Mouse (Mus musculus) urinary bladder, postnatal 4 days (tissue): ENCODE results near the gene Gnptg.
A peak's percentile ranks its signal among the peaks of the same experiment; 100 is the strongest.
"Not testable (repeated sequence)": the region's sequence is repeated elsewhere in the genome, so short reads cannot be mapped to it uniquely, and the experiment has no call there.

ENCODE experiments used
- DNase-seq, 2 experiments: peaks; one replicate each; pipeline ENCODE4 v3.0.0; 2021 to 2022; ENCODE audit warnings: low spot score in 2 of 2

Gene Gnptg

DNA sequence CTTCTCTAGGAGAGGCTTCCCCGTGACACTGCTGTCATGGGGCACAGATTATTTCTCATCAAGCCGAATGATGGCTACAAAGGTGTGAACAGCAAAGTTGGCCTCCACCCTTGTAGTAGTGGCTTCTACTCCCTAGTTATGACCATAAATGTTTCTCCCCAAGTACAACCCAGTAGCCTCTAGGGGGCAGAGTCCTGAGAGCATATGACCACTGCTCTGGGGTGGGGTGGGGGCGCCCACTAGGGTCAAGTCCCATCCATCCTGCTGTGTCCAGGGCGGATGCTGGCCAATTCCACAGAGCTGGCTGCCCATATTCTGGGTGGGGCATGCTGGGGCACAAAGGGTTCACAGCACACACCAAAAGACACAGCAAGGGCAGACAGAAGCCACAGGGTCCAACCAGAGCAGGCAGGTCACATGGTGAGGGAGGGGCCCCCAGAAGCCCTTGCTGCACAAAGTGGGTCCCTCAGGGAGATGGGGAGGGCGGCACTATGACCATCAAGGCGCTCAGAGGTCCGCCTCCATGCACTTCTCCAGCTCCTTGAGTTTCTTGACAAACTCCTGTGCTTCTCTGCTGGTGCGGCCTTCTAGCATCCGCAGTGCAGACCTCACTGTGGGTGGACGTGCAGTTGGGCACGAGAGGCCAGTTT is 3.3 kb upstream of the Gnptg start:
- no peak for DNase-seq

DNA sequence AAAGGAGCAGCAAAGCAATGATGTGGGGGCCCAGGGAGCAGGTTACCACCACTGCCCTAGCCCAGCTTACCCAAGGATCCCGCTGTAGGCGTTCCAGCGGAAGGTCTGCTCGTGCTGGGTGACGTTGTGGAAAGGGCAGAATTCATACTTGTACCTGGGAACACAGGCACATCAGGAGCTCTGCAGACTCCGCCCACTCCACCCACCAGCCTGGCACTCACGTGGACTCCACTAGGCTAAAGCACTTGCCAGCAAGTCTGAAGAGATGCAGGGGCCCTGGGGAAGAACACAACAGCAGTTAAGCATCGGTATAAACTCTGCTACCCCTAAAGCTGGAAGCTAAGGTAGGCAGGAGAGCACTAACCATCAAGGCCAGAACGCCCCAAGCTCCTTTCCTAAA is 4.3 kb downstream of the Gnptg start:
- DNase-seq: no peak

DNA sequence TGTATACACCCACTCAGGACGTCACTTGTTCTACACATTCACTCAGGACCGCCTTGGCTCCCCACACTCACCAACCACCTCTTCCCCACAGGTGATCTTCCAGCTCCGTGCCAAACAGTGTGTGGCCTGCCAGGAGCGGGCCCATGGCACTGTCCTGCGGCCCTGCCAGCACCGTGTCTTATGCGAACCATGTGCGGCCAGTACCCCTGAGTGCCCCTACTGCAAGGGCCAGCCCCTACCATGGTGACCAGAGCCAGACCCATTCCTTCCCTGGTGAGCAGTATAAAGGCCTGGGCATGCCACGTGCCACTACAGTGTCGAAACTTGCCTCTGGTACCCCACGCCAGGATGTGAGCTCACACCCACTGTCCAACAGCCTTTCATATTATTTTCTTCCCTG is 8.3 kb downstream of the Gnptg start:
- not testable (repeated sequence) for DNase-seq

DNA sequence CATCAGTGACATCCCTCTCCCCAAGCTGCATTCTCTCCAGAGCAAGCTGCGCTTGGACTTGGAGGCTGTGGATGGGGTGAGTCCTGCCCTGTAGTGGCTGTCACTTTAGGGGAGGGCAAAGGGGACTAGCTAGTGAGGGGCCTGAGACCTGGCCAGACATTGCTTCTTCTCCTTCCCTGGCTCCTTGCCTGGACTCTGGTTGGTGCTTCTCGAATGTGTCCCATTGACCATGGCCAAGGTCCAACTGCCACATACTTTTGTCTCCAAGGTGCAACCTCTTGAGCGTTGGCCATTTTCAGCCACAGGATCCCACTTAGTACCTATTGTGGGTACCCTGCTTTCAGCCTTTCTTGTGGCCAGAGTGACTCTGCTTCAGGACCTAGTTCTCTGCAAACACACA is 9.2 kb downstream of the Gnptg start:
- DNase-seq: no peak

DNA sequence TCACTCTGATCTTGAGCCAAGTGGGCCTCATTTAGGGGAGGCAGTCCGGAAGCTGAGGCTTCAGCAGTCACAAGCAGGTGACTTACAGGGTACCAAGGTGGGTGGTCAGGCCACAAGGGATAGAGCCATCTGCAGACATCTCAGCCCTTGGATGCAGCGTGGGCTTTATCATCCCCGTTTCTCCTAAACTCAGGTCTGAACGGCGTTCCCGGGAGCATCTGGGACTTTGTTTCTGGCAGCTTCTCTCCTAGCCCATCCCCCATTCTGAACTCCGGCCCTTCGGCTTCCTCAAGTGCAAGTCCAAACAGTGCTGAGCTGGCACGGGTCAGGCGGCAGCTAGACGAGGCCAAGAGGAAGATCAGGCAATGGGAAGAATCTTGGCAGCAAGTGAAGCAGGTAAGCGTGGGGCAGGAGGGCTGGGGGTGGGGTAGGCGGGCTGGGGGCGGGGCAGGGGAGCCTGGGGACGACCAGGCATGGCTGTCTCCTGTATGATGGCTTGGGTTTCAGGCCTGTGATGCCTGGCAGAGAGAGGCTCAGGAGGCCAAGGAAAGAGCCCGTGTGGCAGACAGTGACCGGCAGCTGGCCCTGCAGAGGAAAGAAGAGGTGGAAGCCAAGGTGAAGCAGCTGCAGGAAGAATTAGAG is 9.8 kb downstream of the Gnptg start:
- not testable (repeated sequence) for DNase-seq

DNA sequence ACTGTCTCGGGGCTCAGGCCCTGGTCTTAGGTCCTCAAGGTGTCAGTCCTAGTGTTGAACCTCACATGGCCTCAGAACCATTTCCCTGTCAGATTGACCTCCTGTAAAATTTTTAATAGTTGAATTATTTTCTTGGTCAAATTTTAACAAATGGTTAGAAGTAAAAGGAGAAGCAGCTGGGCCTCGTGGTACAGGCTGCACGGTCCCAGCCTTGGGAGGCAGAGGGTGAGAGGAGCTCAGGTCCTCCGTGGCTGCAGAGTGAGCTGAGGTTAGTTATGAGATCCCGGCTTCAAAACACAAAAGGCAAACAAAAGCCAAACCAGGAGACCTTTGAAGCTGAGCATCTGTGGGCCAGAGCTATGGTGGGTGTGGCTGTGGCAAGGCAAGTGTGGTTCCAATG is 11.9 kb downstream of the Gnptg start:
- no peak for DNase-seq

DNA sequence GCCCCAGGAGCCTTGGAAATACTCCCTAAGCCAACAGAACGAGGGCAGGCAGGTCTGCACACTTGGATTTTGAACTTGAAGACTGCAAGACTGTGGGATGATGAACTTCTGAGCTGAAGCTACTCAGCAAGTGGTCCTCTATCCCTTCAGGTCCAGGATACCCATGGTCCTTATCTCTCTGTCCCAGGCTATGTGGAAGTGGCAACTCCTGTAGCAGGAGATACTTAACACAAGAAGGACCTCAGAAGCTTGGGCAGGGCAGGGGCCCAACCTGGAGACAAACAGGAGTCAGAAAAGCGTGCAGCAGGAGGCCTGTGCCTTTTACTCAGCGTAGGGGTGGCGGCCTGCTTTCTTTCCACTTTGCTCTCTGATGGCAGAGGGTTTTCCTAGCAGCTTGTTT is 14.3 kb downstream of the Gnptg start:
- no peak for DNase-seq

DNA sequence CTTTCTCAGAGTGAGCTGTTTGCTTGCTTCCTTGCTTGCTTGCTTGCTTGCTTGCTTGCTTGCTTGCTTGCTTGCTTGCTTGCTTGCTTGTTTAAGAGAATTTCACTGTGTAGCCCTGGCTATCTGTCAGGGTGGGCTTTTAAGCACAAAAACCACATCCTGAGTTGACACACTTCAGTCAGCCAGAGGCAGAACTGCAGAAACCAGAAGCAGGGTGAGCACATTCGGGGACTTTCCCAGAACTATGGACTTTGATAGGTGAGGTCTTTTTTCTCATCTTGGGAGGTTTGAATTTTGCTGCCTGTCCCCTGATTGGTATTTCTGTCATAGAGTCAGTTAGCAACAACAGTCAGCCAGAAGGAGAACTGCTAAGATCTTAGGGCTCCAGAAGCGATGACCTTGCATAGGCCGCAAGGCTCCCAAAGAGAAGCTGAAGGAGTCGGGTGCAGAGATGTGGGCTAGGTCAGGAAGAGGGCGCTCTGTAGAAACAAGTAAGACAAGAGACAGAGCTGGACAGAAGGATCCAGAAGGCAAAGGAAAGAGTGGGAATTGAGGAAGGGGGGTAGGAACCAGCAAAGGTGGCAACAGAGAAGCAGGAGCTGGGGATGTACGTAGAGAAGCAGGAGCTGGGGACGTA is 15.2 kb downstream of the Gnptg start:
- no peak for DNase-seq

DNA sequence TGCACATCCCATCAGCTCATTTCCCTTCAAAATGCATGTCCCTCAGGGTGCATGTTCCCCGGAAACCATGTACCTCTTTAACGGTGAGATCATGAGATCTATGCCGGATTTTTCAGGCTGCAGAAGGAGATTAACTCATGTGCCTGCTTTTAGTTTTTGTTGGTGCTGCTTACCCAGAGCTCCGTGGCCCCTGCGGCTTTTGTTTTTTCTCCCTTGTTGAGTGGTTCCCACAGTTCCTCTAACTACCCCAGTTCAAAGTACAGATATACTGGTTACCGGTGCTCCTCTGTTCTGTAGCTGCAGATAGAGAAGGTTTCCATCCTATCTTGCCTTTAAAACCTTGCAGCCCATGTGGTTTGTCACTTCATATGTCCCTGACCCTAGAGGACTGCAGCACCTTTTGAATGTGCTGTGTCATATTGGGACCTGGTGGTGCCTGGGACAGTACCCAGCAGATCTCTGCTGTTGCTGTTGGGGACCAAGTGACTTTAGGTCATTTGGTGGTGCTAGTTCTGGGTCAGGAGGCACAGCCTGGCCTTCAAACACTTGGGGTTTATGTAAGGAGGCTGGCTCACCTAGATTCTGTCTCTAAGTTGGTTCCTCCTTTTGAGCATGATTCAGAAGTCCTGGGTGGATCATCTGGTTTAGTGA is 16.8 kb downstream of the Gnptg start:
- DNase-seq: no peak

DNA sequence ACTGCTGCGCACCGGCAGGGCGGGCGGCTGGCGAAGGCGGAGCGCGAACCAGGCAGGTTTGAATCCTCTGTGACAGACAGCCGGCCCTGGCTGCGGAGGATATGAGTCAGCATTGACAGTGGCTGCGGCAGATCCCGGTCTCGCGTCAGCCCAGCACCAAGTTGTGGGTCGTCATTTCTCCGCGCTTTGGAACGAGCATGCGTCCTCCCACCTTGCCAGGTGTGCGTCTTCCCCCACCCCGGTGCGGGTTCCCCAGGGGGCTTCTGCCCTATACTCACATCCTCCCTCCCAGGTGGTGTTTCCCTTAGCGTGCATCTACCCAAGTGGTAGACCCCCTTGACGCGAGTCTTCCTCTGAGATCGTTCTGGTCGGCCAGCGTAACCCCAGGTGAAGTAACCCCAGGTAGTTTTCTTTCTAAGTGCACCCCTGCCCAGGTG is 17.4 kb downstream of the Gnptg start:
- not testable (repeated sequence) for DNase-seq

DNA sequence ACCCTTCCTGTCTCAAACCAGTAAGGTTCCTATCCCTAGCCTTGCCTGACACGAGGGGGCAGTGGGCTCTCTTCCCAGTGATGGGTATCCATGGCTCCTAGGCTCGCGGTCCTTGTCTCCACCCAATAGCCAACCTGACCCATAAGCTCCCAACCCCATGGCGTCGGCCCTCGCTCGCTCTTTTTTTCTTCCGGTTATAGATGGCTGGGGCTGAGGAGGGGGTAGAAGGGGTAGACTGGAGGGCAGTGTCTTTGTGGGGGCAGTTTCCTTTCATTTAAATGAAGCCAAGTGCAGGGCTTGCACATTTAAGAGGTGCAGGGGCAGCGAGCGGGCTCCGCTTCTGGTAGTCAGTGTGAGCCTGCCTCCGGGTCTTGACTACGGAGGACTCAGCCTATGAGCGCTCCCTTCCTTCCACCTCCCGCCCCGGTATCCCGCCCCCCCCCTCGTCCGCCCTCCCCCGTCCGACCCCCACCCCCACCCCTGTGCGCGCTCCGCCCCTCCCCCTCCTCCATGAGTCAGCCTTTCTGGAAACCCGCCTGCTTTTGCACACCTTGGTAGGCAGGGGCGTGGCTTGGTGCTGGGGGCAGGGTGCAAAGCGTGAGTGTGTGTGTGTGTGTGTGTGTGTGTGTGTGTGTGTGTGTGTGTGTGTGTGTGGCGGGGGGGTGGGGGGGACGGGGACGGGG is 18.0 kb downstream of the Gnptg start:
- DNase-seq: peak in 1 of 2 experiments; percentile 42

DNA sequence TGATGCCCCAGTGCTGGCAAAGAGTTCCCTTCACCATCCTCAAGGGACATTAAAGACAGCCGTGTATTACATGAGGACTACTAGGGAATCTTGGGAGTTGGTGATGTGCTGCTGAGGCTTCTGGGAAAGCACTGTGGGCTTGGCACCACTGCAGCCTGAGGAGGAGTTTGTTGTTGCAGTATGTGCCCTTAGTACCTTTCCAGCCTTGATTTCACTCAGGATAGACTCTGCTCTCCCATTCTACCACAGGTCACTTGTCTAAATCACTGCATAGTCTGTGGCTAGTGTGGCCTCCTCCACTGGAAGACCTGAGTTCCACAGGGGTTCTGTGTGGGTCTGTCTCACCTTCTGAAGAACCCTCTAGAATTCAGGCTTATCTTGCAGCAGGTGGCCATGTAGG is 19.2 kb downstream of the Gnptg start:
- DNase-seq: no peak

DNA sequence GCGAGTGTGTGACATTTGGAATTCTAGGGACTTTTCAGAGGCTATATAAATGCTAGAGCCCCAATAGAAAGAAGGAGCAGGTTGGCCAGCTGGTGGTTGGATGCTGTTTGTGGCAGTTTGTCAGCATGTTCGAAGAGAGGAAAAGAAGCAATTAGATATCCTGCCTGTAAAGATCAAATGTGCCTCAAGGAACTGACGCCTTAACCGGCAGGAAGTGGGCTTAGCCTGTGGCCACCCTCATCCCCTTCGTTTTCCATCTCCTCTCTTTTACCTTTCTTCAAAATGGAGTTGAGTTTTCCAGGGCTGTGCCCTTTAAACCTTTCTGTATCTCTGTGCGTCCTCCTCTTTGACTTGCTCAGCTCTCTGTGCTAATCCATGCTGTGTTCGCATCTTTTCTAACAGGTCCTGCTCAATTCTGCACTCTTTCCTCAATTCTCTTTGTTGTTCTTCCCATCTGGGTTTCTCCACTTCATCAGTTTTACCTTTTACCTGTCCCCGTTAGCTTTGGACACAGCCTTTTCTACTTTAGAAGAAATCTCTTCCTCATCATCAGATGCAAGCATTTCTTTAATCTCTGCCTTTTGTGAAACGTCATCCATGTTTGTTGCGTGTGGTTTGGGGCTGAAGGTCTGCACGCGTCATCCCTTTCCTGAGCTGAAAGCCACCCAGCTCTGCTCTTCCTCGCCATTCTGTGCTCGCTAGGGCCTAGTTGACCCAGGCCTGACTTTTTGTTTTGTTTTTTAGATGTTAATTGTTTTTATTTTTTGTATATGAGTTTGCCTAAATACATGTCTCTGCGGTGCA is 20.2 kb downstream of the Gnptg start:
- DNase-seq: no peak

DNA sequence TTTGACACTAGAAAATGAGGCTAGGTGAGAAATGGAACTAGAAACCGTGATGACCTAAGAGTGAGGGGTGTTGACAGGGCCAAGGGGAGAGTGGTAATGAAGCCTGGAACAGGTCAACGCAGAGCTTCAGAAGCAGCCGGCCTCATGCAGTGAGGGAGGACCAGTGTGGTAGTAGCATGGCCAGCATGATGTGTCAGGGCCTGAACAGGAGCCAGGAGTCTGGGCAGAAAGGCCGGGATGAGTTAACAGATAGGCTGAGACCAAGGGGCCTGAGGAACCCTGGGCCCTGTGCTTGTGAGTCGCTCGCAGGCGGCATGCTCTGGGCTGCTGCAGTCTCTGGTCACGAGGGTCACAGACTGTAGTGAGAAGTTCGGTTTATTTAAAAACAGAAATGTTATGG is 21.0 kb downstream of the Gnptg start:
- no peak for DNase-seq

DNA sequence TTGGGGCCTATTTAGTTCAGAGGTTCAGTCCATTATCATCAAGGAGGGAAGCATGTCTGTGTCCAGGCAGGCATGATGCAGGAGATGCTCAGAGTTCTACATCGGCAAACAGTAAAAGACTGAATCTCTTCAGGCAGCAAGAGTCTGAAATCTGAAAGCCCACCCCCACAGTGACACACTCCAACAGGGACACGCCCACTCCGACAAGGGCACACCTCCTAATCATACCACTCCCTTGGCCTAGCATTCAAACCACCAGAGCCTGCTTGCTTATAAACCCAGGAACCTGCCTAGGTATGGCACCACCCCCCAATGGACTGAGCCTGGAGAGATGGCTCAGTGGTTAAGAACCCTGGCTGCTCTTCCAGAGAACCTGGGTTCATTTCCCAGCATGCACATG is 24.5 kb downstream of the Gnptg start:
- DNase-seq: no peak

DNA sequence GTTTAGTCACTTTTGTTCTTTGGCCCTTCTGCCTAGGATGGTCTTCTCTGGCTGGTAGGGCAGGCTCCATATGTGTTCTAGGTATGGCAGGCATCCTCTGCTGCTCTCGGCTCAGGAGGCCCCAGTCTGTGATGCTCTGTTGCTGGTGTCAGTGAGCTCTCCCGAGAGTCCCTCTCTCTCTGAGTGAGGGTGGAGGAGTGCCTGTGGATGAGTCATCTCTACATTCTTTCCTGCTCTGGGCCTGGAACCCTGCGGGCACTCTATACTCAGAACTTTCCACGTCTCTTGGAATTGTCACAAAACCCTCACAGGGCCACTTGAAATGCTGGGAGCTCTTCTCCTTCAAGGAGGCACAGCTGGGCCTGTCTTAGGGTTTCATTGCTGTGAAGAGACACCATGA is 28.2 kb downstream of the Gnptg start:
- DNase-seq: no peak

DNA sequence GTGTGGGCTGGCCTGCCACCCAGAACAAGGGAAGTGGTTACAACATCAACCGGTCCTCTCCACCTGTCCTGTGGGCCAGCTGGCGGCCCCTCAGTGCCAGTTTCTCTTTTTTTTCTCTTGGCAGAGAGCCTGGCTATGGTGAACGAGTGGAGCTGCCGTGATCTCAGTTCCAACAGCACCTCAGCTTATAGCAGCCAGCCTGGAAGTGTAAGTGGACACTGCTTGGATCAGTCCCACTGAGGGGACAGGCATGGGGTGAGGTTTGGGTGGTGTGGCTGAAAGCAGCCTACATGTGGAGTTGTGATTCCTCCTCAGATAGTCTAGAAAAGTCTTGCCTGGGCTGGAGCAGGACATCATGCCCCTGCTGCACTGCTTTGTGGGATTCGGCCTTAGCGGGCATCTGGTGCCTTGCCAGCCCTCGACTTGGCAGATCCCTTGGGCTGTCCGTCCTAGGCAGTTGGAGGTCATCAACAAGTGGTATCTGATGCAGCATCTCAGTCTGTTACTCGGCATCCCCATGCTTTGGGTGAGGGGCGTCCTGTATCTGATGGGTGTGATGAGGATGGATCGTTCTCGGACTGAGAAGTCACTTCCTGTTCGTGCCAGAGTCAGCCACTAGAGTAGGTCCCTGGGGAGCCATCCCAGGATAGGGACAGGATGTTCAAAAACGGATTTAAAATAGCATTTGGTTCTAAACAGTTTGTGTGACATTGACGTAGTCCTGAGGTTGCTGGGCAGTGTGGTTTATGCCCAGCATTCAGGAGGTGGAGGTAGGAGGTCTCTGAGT is 29.1 kb downstream of the Gnptg start:
- no peak for DNase-seq

DNA sequence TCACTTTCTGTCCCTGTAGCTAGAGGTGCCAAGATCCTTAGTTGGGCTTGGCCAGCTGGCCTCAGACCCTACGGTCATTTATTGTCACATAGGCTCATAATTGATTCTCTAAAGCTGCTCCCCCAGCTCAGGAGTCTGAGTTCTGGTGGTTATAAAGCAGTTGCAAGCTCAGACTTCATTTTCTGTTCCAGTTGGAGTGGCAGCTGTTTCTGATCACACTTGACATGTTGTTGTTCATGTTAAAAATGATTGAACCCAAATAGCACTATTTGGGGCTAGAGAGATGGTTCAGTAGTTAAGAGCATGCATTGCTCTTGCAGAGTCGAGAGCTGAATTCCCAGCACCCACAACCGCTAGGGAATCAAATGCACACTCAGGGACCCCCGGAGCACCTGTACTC is 29.9 kb downstream of the Gnptg start:
- DNase-seq: no peak

DNA sequence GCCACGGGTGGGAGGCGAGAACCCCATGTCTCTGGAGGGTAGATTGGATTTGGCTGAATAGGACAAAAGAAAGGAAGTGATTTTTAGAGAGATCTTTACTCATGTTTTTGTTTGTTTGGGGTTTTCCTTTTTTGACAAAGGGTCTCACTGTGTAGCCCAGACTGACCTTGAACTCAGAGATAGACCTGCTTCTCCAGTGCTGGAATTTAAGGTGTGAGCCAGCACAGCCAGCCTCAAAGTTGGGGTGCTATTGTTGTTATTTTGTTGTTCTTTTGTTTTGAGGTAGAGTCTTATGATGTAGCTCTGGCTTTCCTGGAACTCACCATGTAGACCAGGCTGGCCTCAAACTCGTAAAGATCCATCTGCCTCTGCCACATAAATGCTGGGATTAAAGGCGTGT is 37.5 kb downstream of the Gnptg start:
- DNase-seq: no peak

DNA sequence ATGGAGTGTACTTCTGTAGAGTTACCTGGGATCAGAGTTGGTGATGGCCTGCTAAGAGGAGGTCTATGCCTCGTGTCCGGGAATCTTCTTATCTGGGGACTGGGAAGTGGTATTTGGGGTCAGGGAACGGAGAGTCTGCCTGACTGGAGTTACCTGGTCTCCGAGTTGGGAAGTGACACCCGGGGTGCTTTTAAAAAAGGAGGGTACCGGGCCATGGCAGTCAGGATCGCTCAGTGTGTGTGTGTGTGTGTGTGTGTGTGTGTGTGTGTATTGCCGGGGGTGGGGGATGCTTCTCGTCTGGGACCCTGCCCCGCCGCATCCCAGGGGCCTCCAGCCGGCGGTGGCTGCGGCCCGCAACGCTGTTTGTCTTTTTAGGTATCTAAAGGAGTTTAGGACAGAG is 50.8 kb downstream of the Gnptg start:
- no peak for DNase-seq
